Mouse (Mus musculus) retina, postnatal 7 days (tissue): ENCODE results near the gene Synpo2.

Experiments
- DNase-seq: peaks from one replicate; pipeline ENCODE4 v3.0.0-alpha.2; 2012; ENCODE audit warnings: low read depth, low spot score

Gene Synpo2

DNA sequence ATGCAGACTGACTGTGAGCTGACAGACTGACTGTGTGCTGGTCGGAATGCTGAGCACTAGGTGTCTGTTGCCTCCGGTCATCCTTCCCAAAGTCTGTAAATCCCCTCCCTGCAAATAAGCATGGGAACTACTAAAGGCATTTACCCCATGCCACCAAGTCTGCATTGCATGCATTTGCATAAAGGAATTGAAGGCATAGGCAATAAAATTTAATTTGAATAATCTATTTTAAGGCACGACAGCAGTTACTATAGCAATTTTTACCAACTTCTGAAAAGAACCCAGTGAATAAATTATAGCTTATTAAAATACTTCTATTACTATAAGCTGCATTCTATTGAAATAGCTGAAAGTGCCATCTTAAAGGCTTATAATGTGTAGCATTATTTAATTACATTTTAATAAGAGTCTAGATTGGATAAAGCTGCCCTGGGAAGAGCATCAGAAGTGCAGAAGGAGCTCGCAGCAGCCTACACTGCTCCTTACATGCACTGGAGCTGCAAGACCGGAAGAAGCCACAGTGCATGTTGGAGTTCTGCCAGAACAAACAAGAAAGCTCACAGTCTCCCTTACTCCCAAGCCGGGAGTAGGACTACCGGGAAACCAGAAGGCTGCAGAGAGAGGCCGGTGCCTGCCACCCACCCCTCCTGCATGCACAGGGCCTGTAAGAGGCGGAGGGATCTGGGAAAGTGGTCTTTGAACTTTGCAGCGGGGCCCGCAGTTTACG is 142.9 kb downstream of the Synpo2 start:
- DNase-seq: no peak

DNA sequence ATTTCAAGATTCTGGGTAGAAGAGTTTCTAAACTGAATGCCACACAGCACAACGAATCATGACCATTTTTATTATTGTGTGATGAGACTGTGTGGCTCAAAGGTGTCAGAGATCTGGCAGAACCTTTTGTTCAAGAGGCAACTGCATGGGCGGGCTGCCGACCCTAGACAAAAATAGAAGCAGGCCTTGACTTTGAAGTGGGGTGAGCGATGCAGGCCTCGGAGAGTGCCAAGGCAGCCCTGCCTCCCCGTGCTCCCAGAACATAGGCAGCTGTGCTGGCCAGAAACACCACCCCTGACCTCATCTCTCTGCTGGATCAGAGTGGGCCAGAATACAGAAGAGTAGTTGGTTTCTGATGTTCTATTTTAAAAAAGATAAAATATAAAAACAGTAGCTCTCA is 143.5 kb downstream of the Synpo2 start:
- DNase-seq: no peak

DNA sequence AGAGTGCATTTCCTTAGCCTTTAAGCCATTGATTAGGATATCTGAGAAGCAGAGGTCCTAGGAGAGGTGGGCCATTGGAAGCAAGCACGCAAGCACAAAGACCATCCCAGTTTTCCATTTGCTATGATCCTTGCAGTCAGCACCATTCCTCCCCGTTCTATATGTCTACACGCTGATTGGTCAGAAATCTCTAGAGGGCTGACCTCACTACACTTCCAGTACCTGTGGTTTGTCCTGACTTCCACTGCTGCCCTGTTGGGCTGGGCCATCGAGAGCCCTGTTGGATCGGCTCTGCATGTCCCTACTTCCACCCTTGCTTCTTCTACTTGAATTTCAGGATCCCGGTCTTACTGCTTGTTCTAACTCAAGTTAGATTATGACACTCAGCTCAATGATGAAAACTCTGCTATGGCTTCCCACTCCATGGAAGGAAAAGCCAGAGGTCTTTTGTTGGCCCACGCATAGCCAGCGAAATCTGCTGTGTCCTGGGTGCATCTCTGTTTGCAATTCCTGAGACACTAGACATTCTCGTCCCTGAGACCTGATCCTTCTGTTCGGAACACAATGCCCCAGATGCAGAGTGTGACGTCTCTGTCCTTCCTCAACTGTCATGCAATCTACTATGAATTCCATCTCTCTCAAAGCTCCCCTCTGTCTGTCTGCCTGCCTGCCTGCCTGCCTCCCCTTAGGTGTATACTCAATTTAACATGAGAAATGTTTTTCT is 146.5 kb downstream of the Synpo2 start:
- no peak for DNase-seq

DNA sequence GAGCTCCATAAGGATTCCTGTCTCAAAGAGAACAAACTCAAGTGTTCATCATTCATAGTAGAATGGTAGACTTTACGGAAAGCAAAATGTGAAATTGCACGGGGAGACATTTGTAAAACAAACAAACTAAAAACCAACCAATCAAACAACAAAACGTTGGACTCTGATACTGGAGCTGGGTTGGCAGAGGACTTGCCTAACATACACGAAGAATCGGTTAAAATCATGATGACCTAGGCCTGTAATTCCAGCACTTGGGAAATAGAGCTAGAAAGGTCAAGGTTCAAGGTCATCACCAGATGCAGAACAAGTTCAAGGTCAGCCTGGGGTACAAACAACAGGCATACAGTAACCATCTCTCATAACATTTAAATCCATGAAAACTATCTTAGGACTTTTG is 147.7 kb downstream of the Synpo2 start:
- no peak for DNase-seq

DNA sequence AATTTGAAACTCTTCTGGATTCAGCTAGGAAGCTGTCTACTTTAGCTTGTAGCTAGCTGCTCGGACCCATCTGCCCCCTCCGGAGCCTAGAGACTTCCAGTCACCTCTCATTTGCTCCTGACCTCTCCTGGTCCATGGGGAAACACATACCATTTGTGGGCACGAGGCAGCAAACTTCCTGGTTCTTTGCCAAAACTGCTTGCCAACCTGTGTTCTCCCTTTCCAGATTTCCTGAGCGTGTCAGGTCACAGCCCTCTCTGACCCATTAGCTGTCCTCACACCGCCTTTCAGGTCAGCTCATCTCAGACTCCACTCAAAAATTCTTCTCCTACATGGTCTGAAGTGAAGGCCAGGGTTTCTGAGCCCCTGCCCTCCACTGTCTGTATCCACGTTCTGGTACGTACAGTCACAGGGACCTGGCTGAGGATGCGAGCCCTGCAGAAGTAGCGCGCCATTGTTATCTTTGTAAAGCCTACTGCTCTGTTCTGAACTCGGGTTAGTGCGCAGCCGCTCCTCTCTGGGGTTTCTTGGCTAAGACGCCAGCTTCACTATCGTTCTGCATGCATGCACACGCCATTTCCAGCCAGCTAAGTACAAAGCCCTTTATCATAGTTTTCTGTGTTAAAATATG is 150.0 kb downstream of the Synpo2 start:
- no peak for DNase-seq

DNA sequence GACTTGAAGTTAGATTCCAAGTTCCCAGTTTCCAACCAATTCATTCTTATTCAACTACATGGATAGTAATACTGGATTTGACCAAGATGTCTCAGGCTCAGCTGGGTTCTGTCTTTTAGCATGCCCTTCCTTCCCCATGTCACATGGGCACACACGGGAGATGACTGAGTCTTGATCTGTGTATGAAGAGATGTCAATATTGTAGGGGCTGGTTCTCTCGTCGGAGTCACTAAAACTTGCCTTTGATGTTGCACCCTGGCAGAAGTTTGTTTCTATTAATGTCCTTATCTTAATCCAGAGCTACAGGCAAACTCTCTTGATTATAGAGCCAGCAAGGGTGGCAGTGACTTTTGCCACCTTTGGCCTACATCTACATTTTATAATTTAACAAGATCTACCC is 154.3 kb downstream of the Synpo2 start:
- DNase-seq: no peak

DNA sequence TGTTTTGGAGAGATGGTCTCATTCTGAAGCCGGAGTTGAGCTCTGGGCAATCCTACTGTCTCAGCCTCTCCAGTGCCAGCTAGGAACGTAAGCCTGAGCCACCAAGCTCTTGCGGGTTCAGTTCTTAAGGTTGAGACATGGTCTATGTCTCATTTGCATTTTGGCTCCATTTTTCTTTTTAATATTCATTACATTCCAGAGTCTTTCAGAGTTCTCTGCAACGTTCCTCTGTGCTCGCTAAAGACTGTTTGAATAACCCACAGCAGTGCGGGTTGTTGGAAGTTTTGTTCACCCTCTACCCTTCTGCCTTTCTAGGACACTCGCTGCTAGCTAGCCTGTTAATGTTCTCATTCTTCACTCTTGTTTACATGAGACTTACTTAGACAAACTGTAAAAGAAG is 155.0 kb downstream of the Synpo2 start:
- no peak for DNase-seq

DNA sequence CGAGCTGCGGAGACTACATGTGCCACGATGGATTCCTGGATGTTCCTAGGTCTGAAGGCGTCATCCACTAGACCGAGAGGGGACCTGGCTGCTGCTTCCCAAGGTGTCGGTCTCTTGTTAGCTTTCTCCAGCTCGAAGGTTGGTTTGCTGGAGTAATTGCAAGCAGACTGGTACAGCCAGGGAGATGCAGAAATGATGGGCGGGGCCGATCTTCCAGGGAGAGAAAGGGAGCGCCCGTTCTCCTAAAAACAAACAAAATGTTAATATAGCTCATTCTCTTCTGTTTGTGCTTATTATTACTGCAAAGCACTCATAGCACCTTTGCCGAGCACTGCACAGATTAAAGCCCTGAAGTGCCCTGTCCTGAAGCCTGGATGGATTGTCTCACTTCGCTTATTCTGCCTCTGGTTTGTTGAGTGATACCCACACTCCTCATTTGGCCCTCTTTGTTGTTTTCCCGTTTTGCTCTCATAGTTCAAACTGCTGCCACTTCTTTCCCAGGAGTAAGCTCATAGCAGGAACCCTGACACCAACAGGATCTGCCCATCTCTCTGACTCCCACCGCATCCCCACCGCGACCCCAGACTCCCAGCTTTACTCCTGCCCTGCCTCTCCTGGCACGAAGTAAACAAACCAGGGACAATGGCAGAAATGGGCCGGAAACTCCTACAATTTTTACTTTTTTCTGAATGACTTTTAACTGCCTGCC is 155.8 kb downstream of the Synpo2 start:
- no peak for DNase-seq

DNA sequence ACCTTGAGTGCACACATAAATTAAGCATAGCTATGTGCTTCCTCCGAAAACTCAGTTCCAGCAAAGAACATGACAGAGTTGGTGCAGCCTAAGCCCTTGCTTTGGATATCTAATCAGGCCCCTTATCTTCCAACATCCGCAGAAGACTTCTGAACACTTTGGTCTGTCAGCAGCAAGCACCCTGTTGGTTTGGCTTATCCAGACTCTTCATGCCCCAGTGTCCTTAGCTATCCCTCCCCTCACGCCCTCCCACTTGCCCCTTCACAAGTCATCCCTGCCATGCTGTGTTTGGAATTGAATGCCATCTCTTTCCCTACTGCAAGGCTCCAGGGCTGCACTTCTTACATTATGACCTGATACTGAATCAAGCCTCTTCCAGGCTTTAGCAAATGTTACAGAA is 160.2 kb downstream of the Synpo2 start:
- DNase-seq: no peak

DNA sequence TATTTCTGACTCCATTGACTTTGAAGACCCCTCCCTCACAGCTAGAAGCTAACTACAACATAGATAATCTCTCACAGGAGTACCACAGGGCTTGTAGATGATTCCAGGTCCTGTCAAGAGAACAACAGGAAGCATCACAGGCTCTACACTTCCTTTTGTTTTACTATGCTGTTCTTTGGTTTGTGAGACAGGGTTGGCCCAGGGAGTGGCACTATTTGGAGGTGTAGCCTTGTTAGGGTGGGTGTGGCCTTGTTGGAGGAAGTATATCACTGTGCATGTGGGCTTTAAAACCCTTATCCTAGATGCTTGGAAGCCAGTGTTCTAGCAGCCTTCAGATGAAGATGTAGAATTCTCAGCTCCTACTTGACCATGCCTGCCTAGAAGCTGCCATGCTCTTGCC is 160.9 kb downstream of the Synpo2 start:
- DNase-seq: no peak

DNA sequence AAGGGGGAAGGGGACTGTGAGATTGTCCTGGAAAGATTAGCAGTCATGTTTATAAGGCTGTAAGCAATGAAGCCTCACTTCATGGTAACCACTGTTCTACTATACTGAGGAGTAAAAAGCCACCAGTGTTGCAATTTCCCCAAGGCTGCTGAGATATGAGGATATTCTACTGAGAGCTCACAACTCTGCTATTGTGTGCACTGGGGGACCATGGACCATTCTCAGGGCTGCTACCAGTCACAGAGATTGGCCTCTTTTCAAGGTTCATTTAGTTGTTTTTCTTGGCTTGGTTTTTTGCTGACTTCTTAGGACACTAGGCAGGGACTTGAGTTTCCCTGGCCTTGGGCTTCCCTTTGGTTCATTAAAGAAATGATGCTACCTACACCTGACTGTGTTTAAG is 162.6 kb downstream of the Synpo2 start:
- DNase-seq: no peak

DNA sequence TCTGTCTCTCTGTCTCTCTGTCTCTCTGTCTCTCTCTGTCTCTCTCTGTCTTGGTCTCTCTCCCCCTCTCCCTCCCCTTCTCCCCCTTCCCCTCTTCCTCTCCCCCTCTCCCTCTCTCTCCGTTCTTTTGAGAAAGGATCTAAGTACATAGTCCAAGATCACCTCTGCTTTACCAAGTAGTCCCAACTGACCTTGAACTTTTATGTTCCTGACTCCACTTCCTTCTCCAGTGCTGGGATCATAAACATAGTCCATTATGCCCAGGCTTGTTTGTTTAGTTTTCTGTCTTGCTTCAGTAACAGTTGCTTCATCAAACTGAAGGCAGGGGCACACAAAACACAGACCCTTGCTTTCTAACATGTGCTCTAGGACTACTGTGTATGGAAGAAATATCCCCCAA is 163.5 kb downstream of the Synpo2 start:
- DNase-seq: no peak

DNA sequence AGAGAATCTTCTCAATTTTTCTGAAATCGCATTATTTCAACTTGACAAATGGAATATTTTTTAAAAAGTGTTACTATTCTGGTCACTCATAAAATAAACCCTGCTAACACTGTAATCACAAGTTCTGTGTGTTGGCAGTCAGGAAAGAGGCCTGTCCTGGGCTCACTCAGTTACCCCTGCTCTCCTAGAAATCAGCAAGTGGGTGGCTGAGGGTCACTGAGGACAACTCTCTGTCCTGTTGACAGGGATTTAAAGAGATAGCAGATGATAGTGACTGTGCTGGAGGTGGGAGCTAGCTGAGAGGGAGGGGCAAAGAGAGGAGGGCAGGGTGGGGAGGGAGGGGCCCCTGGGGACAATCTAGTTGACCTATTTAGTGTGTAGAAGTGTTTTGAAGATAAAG is 165.0 kb downstream of the Synpo2 start:
- no peak for DNase-seq

DNA sequence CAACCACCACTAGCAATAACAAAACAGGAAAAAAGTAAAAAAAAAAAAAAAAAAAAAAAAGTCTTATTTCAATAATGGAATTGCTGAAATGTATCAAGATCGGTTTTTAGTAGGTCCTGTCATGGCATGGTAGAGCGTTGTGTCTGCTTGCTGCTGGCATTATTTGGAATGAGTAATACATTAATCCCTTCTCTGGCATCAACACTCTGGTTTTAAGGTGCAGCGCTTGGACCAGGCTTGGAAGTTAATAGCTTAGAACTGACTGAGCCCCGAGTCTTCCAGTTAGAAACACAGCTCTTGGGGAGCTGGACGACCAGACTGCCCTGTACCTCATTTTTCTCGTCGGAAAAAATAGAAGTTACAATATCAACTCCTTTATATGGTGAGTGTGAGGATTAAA is 169.1 kb downstream of the Synpo2 start:
- no peak for DNase-seq

DNA sequence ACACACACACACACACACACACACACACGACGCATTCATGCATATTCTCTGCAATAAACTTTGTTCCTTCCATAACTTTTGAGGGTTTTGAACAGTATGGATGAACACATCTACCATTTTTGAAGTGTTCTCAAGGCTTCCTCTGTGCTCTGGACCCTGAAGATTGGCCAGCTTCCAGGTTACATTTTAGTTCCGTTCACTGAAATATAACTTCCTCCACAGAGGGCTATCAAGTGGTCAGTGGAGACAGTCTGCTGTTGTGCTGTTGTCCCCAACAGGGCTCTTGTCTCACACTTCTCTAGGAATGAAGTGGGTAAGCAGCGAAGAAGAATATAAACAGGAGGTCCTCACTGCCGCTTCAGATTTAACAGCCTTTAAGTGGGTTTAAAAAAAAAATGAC is 170.5 kb downstream of the Synpo2 start:
- no peak for DNase-seq

DNA sequence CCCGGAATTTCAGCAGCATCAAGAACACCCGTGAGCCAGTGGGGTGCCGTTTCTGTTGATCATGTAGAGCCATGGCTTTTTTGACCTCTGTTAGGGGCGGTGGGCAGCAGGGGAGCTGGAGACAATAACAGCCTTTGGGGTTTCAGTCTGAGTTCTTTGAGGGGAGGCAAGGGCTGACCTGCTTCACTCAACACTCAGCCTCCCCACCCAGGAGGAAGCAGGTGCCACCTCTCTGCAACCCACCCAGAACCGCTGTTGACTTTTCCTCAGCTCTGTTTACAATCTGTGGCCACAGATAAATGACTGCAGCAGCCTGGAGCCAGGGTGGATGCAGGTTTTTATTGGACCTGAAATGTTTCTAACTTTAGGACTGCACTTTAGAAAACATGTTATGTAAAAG is 171.8 kb downstream of the Synpo2 start:
- DNase-seq: no peak

DNA sequence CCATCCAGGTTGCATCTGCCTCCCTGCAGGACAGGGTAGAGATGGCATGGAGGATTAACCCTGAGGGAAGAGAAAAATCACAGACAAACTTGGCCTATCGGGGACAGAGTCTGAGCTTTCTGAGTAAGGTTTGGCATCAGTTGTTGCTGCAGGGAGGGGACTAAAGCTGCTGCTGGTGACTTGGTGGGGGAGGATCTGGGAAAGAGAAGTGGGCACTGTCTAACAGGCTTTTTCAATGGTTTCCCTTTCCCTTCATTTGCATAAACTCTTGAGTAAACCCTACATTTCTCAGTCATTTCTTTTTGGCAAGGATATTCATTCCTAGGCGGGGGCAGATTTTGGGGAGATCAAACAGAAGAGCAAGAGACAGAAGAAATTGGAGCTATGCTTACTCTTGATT is 174.0 kb downstream of the Synpo2 start:
- DNase-seq: no peak

DNA sequence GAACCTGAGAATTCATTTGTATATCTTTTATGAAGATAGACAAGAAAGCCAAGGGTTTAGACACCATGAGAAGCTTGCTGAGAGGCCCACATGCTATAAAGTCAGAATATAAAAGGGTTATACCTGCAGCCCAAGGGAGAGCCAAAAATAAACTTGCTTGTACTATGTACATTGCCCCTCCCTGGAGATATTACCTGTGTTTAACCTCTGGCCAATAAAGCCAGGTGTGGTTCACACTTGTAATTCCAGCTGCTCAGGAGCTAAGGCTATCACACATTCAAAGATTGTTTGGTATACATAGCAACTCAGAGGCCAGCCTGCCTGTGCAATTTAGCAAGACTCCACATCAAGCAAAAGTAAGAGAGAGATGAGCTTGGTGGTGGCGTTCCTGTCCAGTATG is 177.1 kb downstream of the Synpo2 start:
- no peak for DNase-seq

DNA sequence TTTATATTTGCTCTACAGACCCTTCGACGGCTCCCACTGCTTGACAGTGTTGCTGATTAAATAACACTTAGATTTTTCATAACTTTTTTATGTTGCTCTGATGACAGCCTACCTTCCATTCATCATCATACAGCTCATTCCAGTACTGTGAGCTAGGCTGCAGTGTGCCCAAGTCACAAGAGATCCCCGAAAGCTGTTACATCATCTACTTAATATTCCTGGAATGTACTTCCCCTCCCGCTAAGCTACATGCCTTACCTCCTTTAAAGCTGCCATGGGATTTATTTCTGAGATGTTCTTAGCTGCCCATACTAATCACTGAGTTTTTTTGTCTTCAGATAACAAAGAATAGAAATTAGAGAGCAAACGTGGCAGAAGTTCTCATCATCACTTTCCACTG is 181.8 kb downstream of the Synpo2 start:
- DNase-seq: no peak

DNA sequence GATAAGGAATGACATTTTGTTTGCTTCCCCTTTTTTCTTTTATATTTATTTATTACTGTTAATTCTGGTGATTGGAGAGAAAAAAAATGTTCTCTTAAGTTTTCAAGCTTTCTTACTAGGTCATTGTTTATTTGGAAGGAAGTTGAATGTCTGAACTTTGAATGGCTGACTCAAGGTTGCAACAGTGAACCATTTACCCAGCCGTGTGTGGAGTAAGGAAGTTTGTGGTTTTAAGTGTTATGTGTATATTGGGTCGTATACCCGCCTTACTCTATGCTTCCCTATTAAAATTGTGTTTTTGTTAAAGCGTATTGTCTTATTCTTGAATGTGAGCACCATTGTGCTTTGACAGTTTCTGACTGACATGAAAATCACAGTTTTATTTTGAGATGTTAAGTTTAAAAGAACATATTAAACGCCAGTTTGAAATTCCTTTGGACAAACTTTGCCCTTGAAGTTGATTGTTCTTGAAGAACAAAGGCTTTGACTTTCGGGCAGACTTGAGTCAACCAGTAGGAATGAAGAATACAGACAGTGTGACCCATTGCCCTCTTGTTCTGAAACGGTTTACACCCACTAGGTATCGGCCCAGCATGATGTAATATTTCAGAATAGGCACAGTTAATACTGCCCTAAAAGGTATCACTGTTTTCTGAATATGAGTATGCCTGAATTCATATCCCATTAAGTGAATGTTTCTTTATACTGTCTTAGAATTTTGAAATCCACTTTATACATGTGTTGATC is 182.6 kb downstream of the Synpo2 start:
- no peak for DNase-seq

DNA sequence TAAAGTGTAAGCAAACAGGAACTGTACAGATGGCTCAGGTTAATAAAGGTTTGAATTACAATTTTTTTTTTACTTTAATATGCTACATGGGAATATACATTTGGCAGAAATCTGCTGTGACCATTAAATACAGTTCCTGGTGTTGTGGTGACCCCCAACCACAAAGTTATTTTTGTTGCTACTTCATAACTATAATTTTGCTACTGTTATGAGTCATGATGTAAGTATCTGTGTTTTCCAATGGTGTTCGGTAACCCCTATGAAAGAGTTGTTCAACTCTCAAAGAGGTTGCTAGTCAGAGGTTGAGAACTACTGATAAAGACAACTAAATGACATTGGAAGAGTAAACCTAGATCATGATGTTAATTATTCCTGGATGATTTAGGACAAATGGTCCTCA is 193.6 kb downstream of the Synpo2 start:
- no peak for DNase-seq

DNA sequence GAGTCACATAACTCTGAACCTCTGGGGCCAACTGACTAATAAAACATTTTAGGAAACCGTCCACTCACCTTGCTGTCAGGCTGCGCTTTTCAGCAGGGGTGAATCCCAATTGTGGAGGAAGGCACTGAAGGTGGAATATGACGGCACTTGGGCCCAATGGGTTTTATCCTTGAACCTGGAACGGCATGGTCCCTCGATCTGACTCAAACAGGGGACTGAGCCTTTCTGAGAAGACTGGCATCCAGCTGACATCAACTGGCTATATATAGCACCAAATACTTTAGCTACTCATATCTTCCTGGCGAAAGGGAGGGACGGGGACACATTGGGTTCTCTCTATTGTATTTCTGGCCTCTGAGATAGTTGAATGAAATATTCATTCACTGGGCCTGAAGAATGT is 201.2 kb downstream of the Synpo2 start, which contains the start of gene Myoz2:
Gene Myoz2, minus strand, starts transcription at position 264 of the 400 bp plus-strand sequence.
- no peak for DNase-seq
